Mouse (Mus musculus): Measurements from ENCODE around the gene Haspin. TPM values are rescaled to one million over a fixed set of nuclear protein-coding genes. Genes with fewer than 3 reads are reported as not detected.
"Not testable (repeated sequence)": the region's sequence is repeated elsewhere in the genome, so short reads cannot be mapped to it uniquely, and the experiment has no call there.

Haspin gene
- polyA plus RNA-seq, 1 experiment from 2014 or later = 7.3 TPM

GRCm38 (mm10) chr11:73108898-73109625 is 29.0 kb downstream of the Haspin start:
- H3K9ac ChIP-seq (ENCODE audit: low read depth, low read length) = no peak overlapping the region
- H3K4me1 ChIP-seq (replicated peaks; ENCODE audit: insufficient read depth, low read length) = no peaks in the 10 kb centered on the region
- ATAC-seq (replicated peaks; ENCODE audit: low FRiP score, low read depth) (no peak), DNase-seq (ENCODE audit: low spot score) (no peak)
- H3K4me2 ChIP-seq (ENCODE audit: low read length) = no peak overlapping the region
- no peaks in the 10 kb centered on the region for H3K36me3 ChIP-seq (ENCODE audit: insufficient read depth, low read length)
- H3K27me3 ChIP-seq (ENCODE audit: insufficient read depth, low read length) = no peaks in the 10 kb centered on the region
- no peak overlapping the region for H3K27ac ChIP-seq
- no peak overlapping the region for H3K4me3 ChIP-seq (replicated peaks; ENCODE audit: low read depth, low read length)
- no peak for TF ChIP-seq CTCF (IDR thresholded peaks at IDR 0.05; ENCODE audit: low read depth)
- 69% methylated on average over 14 of the region's 14 CpGs for WGBS
- H3K9me3 ChIP-seq (replicated peaks; ENCODE audit: low read length) = no peaks in the 10 kb centered on the region

DNA sequence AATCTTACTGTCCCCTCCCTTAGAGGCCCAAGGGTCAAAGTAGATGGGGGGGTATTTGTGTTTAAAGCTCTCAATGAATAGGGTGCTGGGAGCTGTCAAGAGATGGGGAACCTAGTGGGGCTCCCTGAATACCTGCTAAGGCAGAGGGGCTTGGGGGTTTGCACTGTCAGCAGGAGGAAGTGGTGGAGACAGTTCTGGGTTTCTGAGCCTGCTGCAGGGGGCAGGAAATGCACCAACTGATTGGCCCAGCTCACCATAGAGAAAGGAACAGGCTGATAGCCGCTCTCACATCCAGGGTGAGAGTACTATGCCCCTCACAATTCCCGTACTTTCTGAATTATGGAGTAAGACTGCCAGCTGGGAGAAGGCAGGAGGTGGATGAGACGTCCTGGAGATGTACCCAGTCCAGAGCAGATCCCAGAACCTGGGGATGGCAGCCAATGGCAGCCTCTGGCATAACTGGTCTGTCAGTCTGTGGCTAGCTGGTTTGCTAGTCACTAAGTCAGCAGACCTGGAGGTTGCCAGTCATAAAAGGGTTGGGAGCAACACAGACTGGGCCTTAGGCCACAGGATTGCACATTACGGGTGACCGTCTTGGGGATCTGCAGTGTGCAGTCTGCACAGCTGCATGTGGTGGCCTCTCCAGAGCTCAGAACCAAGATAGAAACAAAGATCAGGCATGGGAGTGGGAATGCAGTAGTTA is 29.7 kb downstream of the Haspin start:
- ATAC-seq (replicated peaks; ENCODE audit: low FRiP score, low read depth) (no peak), DNase-seq (ENCODE audit: low spot score) (no peak)
- no peak overlapping the region for H3K9ac ChIP-seq (ENCODE audit: low read depth, low read length)
- H3K4me1 ChIP-seq (replicated peaks; ENCODE audit: insufficient read depth, low read length) = no peaks in the 10 kb centered on the region
- no peak for TF ChIP-seq CTCF (IDR thresholded peaks at IDR 0.05; ENCODE audit: low read depth)
- H3K4me2 ChIP-seq (ENCODE audit: low read length) = no peak overlapping the region
- 75% methylated on average over 5 of the region's 5 CpGs for WGBS
- no peak overlapping the region for H3K4me3 ChIP-seq (replicated peaks; ENCODE audit: low read depth, low read length)
- no peaks in the 10 kb centered on the region for H3K27me3 ChIP-seq (ENCODE audit: insufficient read depth, low read length)
- no peaks in the 10 kb centered on the region for H3K9me3 ChIP-seq (replicated peaks; ENCODE audit: low read length)
- no peak overlapping the region for H3K27ac ChIP-seq
- no peaks in the 10 kb centered on the region for H3K36me3 ChIP-seq (ENCODE audit: insufficient read depth, low read length)

GRCm38 (mm10) chr11:73107358-73107757 is 30.7 kb downstream of the Haspin start:
- H3K9ac ChIP-seq (ENCODE audit: low read depth, low read length); H3K9me3 ChIP-seq (replicated peaks; ENCODE audit: low read length); ATAC-seq (replicated peaks; ENCODE audit: low FRiP score, low read depth); H3K4me3 ChIP-seq (replicated peaks; ENCODE audit: low read depth, low read length); H3K4me1 ChIP-seq (replicated peaks; ENCODE audit: insufficient read depth, low read length); H3K27me3 ChIP-seq (ENCODE audit: insufficient read depth, low read length); H3K36me3 ChIP-seq (ENCODE audit: insufficient read depth, low read length); DNase-seq (ENCODE audit: low spot score); H3K4me2 ChIP-seq (ENCODE audit: low read length); H3K27ac ChIP-seq: not testable (repeated sequence)
- 45% methylated on average over 3 of the region's 3 CpGs for WGBS
- TF ChIP-seq CTCF (IDR thresholded peaks at IDR 0.05; ENCODE audit: low read depth) = peak; percentile 64

- no peak overlapping the region for H3K9ac ChIP-seq (ENCODE audit: low read depth, low read length)
- WGBS = 66% methylated on average over 3 of the region's 3 CpGs
- no peaks in the 10 kb centered on the region for H3K27me3 ChIP-seq (ENCODE audit: insufficient read depth, low read length)
- DNase-seq (ENCODE audit: low spot score) = no peak
- no peaks in the 10 kb centered on the region for H3K9me3 ChIP-seq (replicated peaks; ENCODE audit: low read length)
- H3K36me3 ChIP-seq (ENCODE audit: insufficient read depth, low read length) = no peaks in the 10 kb centered on the region
- no peak for TF ChIP-seq CTCF (IDR thresholded peaks at IDR 0.05; ENCODE audit: low read depth)
- H3K4me1 ChIP-seq (replicated peaks; ENCODE audit: insufficient read depth, low read length) = no peaks in the 10 kb centered on the region
- H3K27ac ChIP-seq = no peak overlapping the region
- no peak overlapping the region for H3K4me3 ChIP-seq (replicated peaks; ENCODE audit: low read depth, low read length)
- no peak for ATAC-seq (replicated peaks; ENCODE audit: low FRiP score, low read depth)
- H3K4me2 ChIP-seq (ENCODE audit: low read length) = no peak overlapping the region
Measured at GRCm38 (mm10) chr11:73105246-73105645, 32.8 kb downstream of the Haspin start.

DNA sequence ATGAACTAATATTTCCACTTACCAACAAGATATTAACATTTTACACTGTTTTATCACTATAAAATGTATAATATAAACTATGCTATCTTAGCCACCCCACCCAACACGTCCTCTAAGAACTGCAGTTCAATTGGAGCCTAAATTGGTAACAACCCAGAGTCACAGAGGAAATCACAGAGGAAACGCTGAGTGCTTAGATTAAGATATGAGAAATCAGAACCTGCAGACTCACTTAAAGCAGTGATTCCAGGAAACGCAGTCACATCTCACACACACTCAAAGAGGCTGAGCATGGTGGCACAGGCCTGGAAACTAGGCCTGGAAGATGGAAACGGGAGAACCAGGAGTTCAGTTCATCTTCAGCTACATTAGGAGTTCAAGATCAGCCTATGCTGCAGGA is 36.8 kb downstream of the Haspin start:
- H3K4me2 ChIP-seq (ENCODE audit: low read length) = no peak overlapping the region
- H3K27me3 ChIP-seq (ENCODE audit: insufficient read depth, low read length) = no peaks in the 10 kb centered on the region
- TF ChIP-seq CTCF (IDR thresholded peaks at IDR 0.05; ENCODE audit: low read depth) = no peak
- no peak overlapping the region for H3K27ac ChIP-seq
- ATAC-seq (replicated peaks; ENCODE audit: low FRiP score, low read depth) (no peak), DNase-seq (ENCODE audit: low spot score) (no peak)
- H3K4me3 ChIP-seq (replicated peaks; ENCODE audit: low read depth, low read length) = no peak overlapping the region
- WGBS = 77% methylated on average over 4 of the region's 4 CpGs
- no peaks in the 10 kb centered on the region for H3K4me1 ChIP-seq (replicated peaks; ENCODE audit: insufficient read depth, low read length)
- H3K36me3 ChIP-seq (ENCODE audit: insufficient read depth, low read length) = no peaks in the 10 kb centered on the region
- no peak overlapping the region for H3K9ac ChIP-seq (ENCODE audit: low read depth, low read length)
- H3K9me3 ChIP-seq (replicated peaks; ENCODE audit: low read length) = no peaks in the 10 kb centered on the region

GRCm38 (mm10) chr11:73099976-73100750 is 37.9 kb downstream of the Haspin start:
- DNase-seq (ENCODE audit: low spot score) (no peak), ATAC-seq (replicated peaks; ENCODE audit: low FRiP score, low read depth) (no peak)
- no peak overlapping the region for H3K4me3 ChIP-seq (replicated peaks; ENCODE audit: low read depth, low read length)
- H3K4me1 ChIP-seq (replicated peaks; ENCODE audit: insufficient read depth, low read length) = no peaks in the 10 kb centered on the region
- H3K27ac ChIP-seq = no peak overlapping the region
- WGBS = 73% methylated on average over 14 of the region's 14 CpGs
- no peak overlapping the region for H3K9ac ChIP-seq (ENCODE audit: low read depth, low read length)
- H3K4me2 ChIP-seq (ENCODE audit: low read length) = no peak overlapping the region
- no peak for TF ChIP-seq CTCF (IDR thresholded peaks at IDR 0.05; ENCODE audit: low read depth)
- H3K27me3 ChIP-seq (ENCODE audit: insufficient read depth, low read length) = no peaks in the 10 kb centered on the region
- H3K36me3 ChIP-seq (ENCODE audit: insufficient read depth, low read length) = no peaks in the 10 kb centered on the region
- H3K9me3 ChIP-seq (replicated peaks; ENCODE audit: low read length) = no peaks in the 10 kb centered on the region

Data from kidney, postnatal 0 days (tissue).